Mouse (Mus musculus): ENCODE measurements around the gene Tmem123. TPM values are rescaled to one million over a fixed set of nuclear protein-coding genes. Genes with fewer than 3 reads are reported as not detected.

The Tmem123 gene
- total RNA-seq (2012; rRNA removed) (40.1 and 43.5 TPM in 2 replicates), polyA plus RNA-seq (2012; ENCODE audit: insufficient read depth in 1 of 2, insufficient read length in 2 of 2, low read depth in 1 of 2, low replicate concordance in 2 of 2, missing spikeins in 1 of 2) (10 to 100 TPM in 1 of 2 experiments, not detected in 1; 88.8 TPM)

DNA sequence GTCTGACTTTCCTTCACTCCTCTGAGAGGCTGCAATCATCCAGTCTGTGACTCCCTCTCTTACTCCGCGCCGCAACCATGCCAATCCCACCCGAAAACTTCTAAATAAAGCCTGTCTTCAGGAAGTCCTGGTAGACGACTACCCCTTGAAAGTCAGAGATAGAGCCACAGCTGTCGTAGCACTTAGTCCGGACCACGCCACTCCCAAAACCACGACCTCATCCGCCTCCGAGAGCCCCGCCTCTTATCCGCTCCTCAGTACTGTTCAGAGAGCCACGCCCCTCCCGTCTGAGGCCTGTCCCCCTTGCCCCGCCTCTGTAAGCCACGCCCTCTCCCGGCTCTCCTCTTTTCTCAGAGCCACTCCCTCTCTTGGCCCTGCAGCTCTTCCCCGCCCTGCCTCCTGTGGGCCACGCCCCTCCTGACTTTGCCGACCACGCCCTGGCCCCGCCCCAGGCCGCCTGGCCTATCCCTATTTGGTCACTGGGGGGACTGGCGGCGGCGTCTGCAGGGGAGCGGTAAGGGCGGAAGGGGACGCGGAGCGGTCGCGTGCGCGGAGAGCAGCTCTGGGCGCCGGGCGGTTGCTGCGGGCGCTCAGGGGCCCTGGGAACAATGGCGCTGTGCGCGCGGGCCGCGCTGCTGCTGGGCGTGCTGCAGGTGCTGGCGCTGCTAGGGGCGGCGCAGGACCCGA, at the start of gene Tmem123:
TSS of gene Tmem123 (plus strand) at position 428 of the 687 bp plus-strand sequence.
- Histone ChIP-seq H3K4me1 (ENCODE audit: control insufficient read depth in 1 of 2, insufficient read depth in 2 of 2, low read length in 2 of 2) (peaks cover 13 to 20% of the 10 kb centered on the region in 2 experiments), H3K36me3 (ENCODE audit: control insufficient read depth in 1 of 2, insufficient read depth in 2 of 2, low read length in 2 of 2) (peaks cover 7 to 31% of the 10 kb centered on the region in 2 experiments), H3K4me3 (ENCODE audit: control insufficient read depth in 1 of 2, insufficient read depth in 1 of 2, low read depth in 2 of 2, low read length in 2 of 2) (peak within 1 kb of the TSS; percentile 78 to 91), H3K79me2 (ENCODE audit: control insufficient read depth, insufficient read depth, low read length, poor library complexity) (peaks cover 21% of the 10 kb centered on the region), H3K9me3 (replicated peaks; ENCODE audit: insufficient read depth, low read length) (no peaks in the 10 kb centered on the region), H3K27me3 (ENCODE audit: control insufficient read depth in 1 of 2, insufficient read depth in 2 of 2, low read length in 2 of 2) (peaks cover 0 to 2% of the 10 kb centered on the region in 2 experiments; a peak in 2 of 4 replicates), H3K9ac (ENCODE audit: control insufficient read depth, low read depth, low read length, poor library complexity, severe bottlenecking) (peak within 1 kb of the TSS; percentile 91), H3K27ac (ENCODE audit: control insufficient read depth, low read depth, low read length) (peak within 1 kb of the TSS; percentile 69)
- DNase-seq (ENCODE audit: low read depth, low spot score), result peak; percentile 100
- TF ChIP-seq CTCF (IDR thresholded peaks at IDR 0.05 in 2 of 3, conservative IDR thresholded peaks at IDR 0.05 in 1 of 3; ENCODE audit: control insufficient read depth in 1 of 3, insufficient read depth in 1 of 3, low read depth in 2 of 3, low read length in 3 of 3, poor library complexity in 1 of 3, severe bottlenecking in 1 of 3), result peak in 1 of 3 experiments; percentile 3; a peak in 1 of 6 replicates
- peak; percentile 93 for TF ChIP-seq BHLHE40 (IDR thresholded peaks at IDR 0.05; ENCODE audit: borderline replicate concordance, low read depth, low read length)
- TF ChIP-seq HCFC1 (IDR thresholded peaks at IDR 0.05; ENCODE audit: low read depth, low read length), result peak; percentile 82
- peak; percentile 66 for TF ChIP-seq TCF12 (IDR thresholded peaks at IDR 0.05; ENCODE audit: low read depth, low read length)
- TF ChIP-seq MEF2A (IDR thresholded peaks at IDR 0.05; ENCODE audit: extremely low read depth, insufficient replicate concordance, low read depth, low read length, poor library complexity, severe bottlenecking), result peak; percentile 86; the same call in 1 of the 2 replicates
- peak; percentile 75 for TF ChIP-seq MAX (IDR thresholded peaks at IDR 0.05; ENCODE audit: low read length)
- TF ChIP-seq POLR2AphosphoS2 (IDR thresholded peaks at IDR 0.05; ENCODE audit: low read length), result peak; percentile 96
- TF ChIP-seq MYC (IDR thresholded peaks at IDR 0.05; ENCODE audit: low read depth, low read length), result peak; percentile 85
- TF ChIP-seq SMC3 (IDR thresholded peaks at IDR 0.05; ENCODE audit: low read depth, low read length), result peak; percentile 4; the same call in 1 of the 2 replicates
- TF ChIP-seq ETS1 (IDR thresholded peaks at IDR 0.05; ENCODE audit: low read depth, low read length), result peak; percentile 92
- peak; percentile 59; the same call in 1 of the 2 replicates for TF ChIP-seq E2F4 (IDR thresholded peaks at IDR 0.05; ENCODE audit: borderline replicate concordance, low read depth, low read length)
- TF ChIP-seq CHD2 (IDR thresholded peaks at IDR 0.05; ENCODE audit: low read length), result no peak
- TF ChIP-seq UBTF (IDR thresholded peaks at IDR 0.05; ENCODE audit: borderline replicate concordance, insufficient read depth, low read depth, low read length), result peak; percentile 80; the same call in 1 of the 2 replicates
- peak; percentile 35; the same call in 1 of the 2 replicates for TF ChIP-seq TAL1 (IDR thresholded peaks at IDR 0.05; ENCODE audit: low read length)
- peak; percentile 51; the same call in 1 of the 2 replicates for TF ChIP-seq RCOR1 (IDR thresholded peaks at IDR 0.05; ENCODE audit: low read depth, low read length)
- TF ChIP-seq NRF1 (IDR thresholded peaks at IDR 0.05; ENCODE audit: insufficient read depth, low read depth, low read length, poor library complexity, severe bottlenecking), result peak; percentile 56; the same call in 1 of the 2 replicates
- TF ChIP-seq EP300 (IDR thresholded peaks at IDR 0.05; ENCODE audit: low read depth in 1 of 2, low read length in 2 of 2), result peak; percentile 72
- TF ChIP-seq RAD21 (IDR thresholded peaks at IDR 0.05; ENCODE audit: low read depth, low read length), result no peak
- no peak for TF ChIP-seq MYB (IDR thresholded peaks at IDR 0.05; ENCODE audit: low read depth, low read length)
- TF ChIP-seq KAT2A (conservative IDR thresholded peaks at IDR 0.05; ENCODE audit: low read depth, low read length), result no peak; the same call in 1 of the 2 replicates
- TF ChIP-seq ZMIZ1 (IDR thresholded peaks at IDR 0.05; ENCODE audit: low read depth, low read length), result peak; percentile 93
- TF ChIP-seq MAFK (IDR thresholded peaks at IDR 0.05; ENCODE audit: borderline replicate concordance, low read depth, low read length), result no peak; the same call in 1 of the 2 replicates
- TF ChIP-seq POLR2AphosphoS5 (IDR thresholded peaks at IDR 0.05; ENCODE audit: borderline replicate concordance, low read depth, low read length), result peak; percentile 46; the same call in 1 of the 2 replicates
- no peak for TF ChIP-seq ZKSCAN1 (IDR thresholded peaks at IDR 0.05; ENCODE audit: low read depth, low read length)
- TF ChIP-seq GATA1 (IDR thresholded peaks at IDR 0.05; ENCODE audit: low read depth, low read length), result peak; percentile 49; the same call in 1 of the 2 replicates
- peak; percentile 14; the same call in 1 of the 2 replicates for TF ChIP-seq ZC3H11A (IDR thresholded peaks at IDR 0.05; ENCODE audit: low read depth, low read length)
- peak; percentile 43; the same call in 1 of the 2 replicates for TF ChIP-seq ZNF384 (IDR thresholded peaks at IDR 0.05; ENCODE audit: low read depth, low read length)
- TF ChIP-seq MAZ (IDR thresholded peaks at IDR 0.05; ENCODE audit: low read depth, low read length), result peak; percentile 86
- TF ChIP-seq POLR2A (IDR thresholded peaks at IDR 0.05; ENCODE audit: control insufficient read depth in 1 of 2, insufficient read depth in 1 of 2, low read depth in 1 of 2, low read length in 2 of 2, poor library complexity in 1 of 2), result peak; percentile 88 to 96
- TF ChIP-seq ELF1 (IDR thresholded peaks at IDR 0.05; ENCODE audit: low read depth, low read length), result peak; percentile 84
- peak; percentile 71 for TF ChIP-seq TBP (IDR thresholded peaks at IDR 0.05; ENCODE audit: low read depth, low read length)
- 0 out of 2 replicates have a peak, but pooled peaks have one; percentile 31 for TF ChIP-seq GABPA (IDR thresholded peaks at IDR 0.05; ENCODE audit: low read depth, low read length)
- TF ChIP-seq USF2 (IDR thresholded peaks at IDR 0.05; ENCODE audit: borderline replicate concordance in 1 of 2, insufficient read depth in 1 of 2, low read depth in 1 of 2, low read length in 2 of 2), result no peak
- peak; percentile 80 for TF ChIP-seq SIN3A (IDR thresholded peaks at IDR 0.05; ENCODE audit: low read length)
